Mouse (Mus musculus): ENCODE measurements at regions not wholly inside any gene's neighbourhood (a gene's known extent, or its start where the extent isn't known, plus 50 kb on each side); places are given as distances from the start of the nearest gene placed in this dataset.
"Not testable (repeated sequence)": the region's sequence is repeated elsewhere in the genome, so short reads cannot be mapped to it uniquely, and the experiment has no call there.

GRCm38 (mm10) chr4:22131751-22132736 is 200.9 kb downstream of the Faxc start:
- peak; percentile 44 to 47 for DNase-seq

DNA sequence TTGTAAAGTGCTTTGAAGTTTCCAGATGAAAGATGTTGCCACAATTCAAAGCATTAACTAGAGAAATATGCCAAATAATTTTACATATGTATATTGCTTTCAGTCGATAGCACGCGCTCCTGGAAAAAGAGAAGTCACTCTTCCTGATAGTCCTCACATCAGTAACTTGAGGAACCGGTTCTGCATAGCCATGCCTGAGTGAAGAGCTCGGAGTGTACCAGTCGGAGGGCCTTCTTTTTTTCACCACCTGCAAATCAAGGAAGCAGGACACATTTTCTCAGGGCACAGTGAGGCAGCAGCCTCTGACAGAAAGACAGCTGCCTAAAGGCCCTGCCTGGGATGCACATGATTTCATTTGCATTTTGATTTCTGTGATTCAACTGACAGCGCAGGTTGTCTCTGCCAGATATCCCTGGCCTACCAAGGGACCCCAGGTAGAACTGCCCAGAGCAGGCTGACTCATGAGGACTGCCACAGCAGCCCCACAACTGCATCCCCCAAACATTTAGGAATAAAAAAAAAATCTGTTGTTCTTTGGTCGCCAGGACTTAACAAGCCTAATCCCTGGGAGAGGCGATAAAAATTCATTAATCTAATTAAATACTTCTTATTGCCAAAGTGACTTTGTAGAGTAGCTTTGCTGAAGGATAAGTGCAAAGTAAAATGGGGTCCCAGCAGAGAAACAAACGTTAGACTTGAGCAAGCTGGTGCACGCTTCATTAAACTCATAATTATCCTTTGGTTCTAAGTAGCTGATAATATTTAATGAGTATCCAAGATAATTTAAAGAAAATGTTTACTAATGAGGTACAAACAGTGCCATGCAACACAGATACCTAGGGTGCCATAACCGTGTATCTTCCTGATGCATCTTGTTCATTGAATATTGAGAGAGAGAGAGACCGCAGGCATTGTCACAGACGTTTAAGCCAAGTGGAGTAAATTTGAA is 202.7 kb downstream of the Faxc start:
- DNase-seq: no peak

DNA sequence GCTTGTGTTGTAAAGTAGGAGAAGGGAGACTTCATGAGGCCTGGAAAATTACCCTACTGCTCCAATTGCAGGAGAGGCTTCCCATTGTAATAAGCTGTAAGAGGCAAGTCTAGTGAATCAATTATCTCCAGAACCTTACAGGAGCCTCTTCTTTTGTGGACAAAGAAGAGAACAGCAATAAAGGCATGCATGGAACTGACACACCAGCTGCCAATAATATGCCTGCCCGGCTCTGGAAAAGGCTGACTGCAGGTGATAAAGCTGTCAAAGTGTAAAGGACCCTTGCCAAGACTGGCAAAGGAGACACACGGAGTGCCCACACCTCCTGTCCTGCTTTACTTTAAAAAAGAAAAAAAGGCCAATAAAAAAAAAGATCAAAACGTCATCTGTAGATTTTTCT is 209.0 kb downstream of the Faxc start:
- peak in 1 of 2 experiments; percentile 11 for DNase-seq

- DNase-seq: no peak
Measured at GRCm38 (mm10) chr4:22143546-22143945, 212.4 kb downstream of the Faxc start.

DNA sequence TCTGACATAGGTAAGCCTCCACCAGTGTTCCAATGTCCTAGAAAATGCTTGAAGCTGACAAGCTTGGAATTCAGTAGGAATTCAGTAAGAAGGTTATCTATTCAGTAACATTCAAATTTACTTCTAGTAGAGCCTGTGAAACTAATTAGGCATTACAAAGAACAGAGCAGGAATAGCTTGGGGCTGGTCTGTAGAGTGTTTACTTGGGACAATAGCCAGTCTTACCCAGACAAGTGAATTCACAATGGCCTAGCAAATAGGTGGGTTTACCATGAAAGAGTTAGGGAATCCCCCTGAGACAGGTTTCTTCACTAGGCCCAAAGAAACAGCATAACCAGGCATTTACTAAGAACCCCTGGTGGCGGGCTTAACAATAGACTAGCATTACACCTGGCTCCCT is 212.5 kb upstream of the Fbxl4 start:
- not testable (repeated sequence) for DNase-seq

- no peak for DNase-seq
Measured at GRCm38 (mm10) chr4:22146648-22147409, 210.5 kb upstream of the Fbxl4 start.

DNA sequence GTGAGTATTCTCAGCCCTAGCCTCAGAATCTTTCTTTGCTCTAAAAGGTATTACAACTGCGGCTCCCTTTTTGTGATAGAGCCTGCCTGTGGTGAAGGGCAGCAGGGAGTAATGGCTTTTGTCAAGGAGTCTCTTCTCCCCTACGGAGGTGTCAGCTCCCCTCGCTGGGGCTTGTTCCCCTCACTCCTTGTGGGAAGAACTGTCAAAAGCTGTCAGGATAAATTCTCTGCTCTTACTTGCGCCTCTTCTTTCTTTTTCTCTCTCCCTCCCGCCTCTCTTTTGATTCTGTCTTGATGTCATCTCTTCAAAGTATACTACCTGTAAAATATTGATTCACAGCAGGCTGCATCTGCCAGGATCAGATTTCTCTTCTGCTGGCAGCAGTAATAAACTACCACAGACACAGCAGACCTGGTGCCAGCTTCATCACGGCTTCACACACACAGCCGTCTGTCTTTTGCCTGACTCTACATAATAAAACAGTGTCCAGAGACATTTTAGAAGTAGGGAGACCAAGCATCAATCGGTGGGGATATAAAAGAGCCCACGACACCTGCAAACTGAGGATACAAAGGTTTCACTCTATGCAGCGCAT is 205.3 kb upstream of the Fbxl4 start:
- DNase-seq: peak in 1 of 2 experiments; percentile 15

DNA sequence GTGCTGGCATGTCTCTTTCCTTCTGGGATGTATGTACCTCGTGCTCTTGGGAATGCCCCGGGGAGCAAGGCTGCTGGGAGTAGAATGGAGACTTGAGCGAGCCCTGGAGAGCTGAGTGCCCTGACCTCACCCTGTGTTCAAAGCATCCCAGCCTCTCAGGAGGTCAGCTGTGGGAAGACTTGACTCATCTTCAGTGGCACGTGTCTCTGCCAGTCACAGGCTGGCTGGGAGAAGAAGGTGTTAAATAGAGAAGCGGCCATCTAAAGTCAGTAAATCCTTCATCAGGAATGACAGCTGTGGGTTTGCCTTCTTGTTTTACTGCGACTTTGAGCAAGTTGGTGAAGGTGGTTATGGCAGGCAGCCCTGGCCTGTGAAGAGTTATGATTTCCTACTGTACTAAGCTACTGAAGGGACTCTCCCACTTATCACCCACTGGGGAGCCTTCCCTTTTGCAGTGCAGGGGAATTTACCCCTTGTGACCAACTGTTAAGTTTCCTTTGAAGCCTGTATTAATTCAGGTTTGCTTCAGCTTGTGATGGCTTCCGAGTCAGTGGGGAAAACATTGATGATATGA is 204.3 kb upstream of the Fbxl4 start:
- DNase-seq: no peak

- no peak for DNase-seq
Measured at GRCm38 (mm10) chr4:22153620-22154019, 203.7 kb upstream of the Fbxl4 start.

DNA sequence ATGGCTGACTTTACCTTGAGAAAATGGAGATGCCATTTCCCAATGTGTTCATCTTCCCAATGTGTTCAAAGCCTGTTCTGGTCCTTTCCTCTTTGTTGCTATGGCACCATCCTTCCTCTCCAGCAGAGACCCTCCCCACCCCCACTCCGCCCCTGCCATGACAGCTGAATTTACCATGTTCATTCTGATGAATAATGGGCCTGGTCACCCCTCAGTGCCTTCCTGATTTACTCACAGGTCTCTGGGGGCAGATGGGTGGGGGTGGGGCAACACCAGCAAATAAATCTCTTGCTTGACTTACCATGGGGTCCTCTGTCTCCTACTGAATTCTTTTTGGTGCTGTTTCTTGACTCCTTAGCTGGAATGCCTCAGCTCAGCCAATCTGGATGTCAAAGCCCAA is 170.9 kb upstream of the Fbxl4 start:
- no peak for DNase-seq

- peak; percentile 2 to 16 for DNase-seq
Measured at GRCm38 (mm10) chr4:22188141-22189006, 169.0 kb upstream of the Fbxl4 start.

- peak in 1 of 2 experiments; percentile 11 for DNase-seq
Measured at GRCm38 (mm10) chr4:22196501-22196900, 160.8 kb upstream of the Fbxl4 start.

DNA sequence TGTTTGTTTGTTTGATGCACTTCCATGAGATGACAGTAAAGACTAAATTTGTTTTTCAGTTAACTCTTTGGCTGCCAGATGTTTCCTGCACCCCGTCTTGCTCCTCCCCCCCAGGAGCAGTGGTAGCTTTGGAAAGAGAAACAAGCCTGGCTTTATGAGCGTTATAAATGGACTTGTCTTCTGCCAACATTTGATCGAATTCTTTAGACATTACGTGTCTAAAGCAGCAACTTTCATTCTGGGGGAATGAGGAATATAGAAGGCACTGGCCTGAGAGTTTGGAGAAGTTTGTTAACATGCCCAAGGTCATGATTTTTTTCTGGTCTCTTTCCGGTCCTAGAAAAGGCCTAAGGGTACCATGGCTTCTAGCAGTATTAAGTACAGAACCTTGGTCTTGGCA is 148.8 kb upstream of the Fbxl4 start:
- no peak for DNase-seq

DNA sequence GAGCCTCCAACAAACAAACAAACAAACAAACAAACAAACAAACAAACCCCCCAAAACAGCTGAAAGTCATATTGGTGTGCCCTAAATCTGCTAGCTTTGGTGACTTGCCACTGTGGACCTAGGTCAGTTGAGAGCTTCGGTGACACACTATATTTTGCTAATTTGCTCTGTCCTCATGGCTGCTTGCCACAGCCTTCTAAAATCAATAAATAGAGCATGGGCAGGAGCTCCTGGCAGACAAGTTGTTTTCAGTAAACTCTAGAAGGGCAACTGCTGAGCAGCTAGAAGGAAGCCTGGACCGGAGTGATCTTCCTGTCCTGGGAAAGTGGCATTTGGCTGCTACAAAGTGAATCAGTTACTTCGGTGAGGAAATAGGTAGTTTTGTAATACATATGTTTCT is 119.7 kb upstream of the Fbxl4 start:
- no peak for DNase-seq

- not testable (repeated sequence) for DNase-seq
Measured at GRCm38 (mm10) chr4:22250276-22250675, 107.1 kb upstream of the Fbxl4 start.

DNA sequence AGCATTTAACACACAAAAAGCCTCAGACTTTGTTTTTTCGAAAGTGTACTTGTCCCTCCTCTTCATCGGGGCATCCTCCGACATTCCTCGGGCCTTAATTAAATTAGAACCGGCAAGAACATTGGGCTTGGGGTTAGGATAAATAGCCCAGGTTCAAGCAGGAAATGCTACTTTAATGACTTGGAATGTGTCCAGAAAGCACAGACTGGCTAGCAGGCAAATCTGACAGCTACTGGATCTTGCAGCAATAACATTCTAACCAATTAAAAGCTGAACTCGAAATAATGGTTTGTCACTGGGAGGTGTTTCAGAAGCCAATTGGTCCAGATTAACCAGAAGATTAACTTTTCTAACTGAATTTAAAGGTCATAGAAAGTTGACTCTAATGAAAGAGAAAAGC is 93.4 kb upstream of the Fbxl4 start:
- DNase-seq: peak in 1 of 2 experiments; percentile 10

GRCm38 (mm10) chr4:22269064-22269463 is 88.3 kb upstream of the Fbxl4 start:
- DNase-seq: no peak

- no peak for DNase-seq
Measured at GRCm38 (mm10) chr4:22274178-22274577, 83.2 kb upstream of the Fbxl4 start.

GRCm38 (mm10) chr4:22282536-22283323 is 74.6 kb upstream of the Fbxl4 start:
- no peak for DNase-seq

DNA sequence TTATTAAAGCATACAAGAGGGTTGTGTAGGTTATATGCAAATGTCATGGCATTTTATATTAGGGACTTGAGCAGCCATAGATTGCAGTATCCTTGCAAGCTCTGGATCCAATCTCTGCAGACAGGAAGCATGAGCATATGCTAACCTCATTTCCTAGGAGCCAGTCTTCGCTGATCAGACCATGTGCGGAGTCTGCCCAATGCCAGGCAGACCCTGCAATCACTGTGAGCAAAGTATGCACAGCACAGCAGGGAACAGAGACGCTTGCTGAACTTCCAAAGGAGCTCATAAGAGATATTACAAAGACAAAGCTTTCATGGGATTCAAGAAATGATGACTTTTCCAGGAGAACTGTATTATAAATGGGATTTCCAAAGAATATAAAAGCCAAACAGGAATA is 65.2 kb upstream of the Fbxl4 start:
- DNase-seq: no peak
